Mouse (Mus musculus): ENCODE measurements around the gene Med13. TPM values are rescaled to one million over a fixed set of nuclear protein-coding genes. Genes with fewer than 3 reads are reported as not detected.

Med13 gene
- polyA plus RNA-seq, 1 experiment from 2014 or later, result 2.9 TPM

DNA sequence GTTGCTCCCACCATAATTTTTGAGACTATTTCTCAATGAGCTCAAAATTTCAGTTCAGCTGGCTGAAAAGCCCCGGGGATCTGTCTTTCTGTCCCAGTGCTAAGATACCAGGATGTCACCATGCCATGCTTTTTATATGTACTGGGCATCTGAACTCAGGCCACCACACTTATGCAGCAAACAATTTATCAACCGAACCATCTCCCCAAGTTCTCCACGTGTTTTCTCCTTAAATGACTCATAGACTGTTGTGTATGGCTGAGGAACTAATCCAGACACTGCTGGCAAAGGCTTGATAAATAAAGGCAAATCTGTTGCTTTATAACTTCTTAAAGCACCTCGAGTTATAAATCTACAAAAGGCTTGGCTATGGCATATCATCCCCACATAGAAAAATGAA lies 32.1 kb upstream of the Med13 start:
- Histone ChIP-seq H3K4me2 (no peak overlapping the region), H3K9me3 (replicated peaks) (no peaks in the 10 kb centered on the region), H3K4me3 (replicated peaks) (no peak overlapping the region), H3K27ac (no peak overlapping the region), H3K36me3 (no peaks in the 10 kb centered on the region), H3K4me1 (replicated peaks) (peaks cover 18% of the 10 kb centered on the region), H3K27me3 (no peaks in the 10 kb centered on the region), H3K9ac (no peak overlapping the region)
- DNase-seq (no peak), ATAC-seq (ENCODE audit: low read depth) (no peak)
- 44% methylated on average over 4 of the region's 4 CpGs for WGBS (ENCODE audit: insufficient replicate concordance)

DNA sequence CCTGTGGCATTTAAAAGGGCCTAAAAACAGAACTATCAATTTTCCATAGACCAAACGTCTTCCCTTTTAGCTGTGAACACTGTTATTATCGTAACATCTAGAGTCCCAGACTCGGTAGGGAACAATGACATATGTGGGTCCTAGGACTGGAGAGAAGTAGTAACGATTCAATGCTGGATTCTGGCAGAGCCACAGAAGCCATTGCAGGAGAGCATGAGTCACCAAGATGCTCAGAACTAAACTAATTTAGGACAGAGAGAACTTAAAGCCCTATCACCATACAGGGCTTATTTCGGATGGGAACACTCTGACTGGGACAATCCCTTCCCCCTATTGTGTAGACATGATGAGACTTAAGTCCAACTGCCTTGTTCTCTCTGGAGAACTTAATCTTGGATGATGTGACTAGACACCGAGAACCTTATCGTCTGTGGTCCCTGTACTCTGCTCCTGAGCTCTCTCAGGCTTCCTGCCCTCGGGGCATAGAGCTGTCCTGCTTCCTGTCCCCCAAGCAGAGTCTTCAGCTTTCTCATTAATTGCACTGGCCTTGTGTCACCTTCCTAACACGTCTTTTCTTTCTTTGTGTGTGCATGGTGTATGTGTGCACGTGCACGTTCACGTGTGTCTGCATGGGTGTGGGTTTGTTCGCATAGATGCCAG lies 31.5 kb upstream of the Med13 start:
- no peaks in the 10 kb centered on the region for H3K36me3 ChIP-seq
- peaks cover 24% of the 10 kb centered on the region for H3K4me1 ChIP-seq (replicated peaks)
- DNase-seq (no peak), ATAC-seq (ENCODE audit: low read depth) (no peak)
- no peak overlapping the region for H3K4me3 ChIP-seq (replicated peaks)
- no peak overlapping the region for H3K27ac ChIP-seq
- no peak overlapping the region for H3K9ac ChIP-seq
- H3K9me3 ChIP-seq (replicated peaks), result no peaks in the 10 kb centered on the region
- 48% methylated on average over 13 of the region's 13 CpGs for WGBS (ENCODE audit: insufficient replicate concordance)
- H3K27me3 ChIP-seq, result no peaks in the 10 kb centered on the region
- no peak overlapping the region for H3K4me2 ChIP-seq

DNA sequence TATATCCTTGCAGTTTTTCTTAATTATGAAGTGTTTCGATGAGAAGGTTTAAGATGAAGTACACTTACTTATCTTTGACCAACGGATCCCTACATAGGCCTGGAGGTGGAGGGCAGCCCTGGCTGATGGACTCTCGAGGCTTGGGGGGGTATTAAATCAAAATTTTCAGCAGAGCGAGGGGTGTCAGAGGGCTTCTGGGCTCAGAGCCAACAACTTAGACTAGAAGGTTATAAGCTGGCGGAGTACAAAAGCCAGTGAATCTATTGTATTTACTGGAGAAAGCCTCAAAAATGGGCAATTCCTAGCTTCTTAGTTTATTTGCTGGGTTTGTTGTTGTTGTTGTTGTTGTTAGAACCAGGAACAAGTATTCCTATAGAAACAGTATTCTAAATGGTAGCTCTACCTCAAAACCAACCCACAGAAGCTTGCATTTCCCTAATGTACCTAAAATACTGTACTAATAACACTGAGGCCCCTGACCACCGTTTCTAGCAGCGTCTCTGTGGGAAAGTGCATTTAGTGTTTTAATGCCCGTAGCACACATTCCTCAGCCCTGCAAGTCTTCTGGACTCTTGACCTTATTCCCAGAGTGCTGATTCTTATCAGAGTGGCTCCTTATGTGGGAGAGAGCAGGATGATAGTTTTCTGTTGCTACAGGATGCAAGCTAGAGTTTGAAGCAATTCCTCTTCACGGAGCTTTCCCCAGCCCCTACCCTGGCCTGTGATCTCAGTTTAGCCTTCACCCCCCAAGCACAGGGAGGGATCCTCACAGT lies 29.9 kb upstream of the Med13 start:
- Histone ChIP-seq H3K9me3 (replicated peaks) (no peaks in the 10 kb centered on the region), H3K4me3 (replicated peaks) (no peak overlapping the region), H3K36me3 (no peaks in the 10 kb centered on the region), H3K4me2 (no peak overlapping the region), H3K4me1 (replicated peaks) (peaks cover 36% of the 10 kb centered on the region), H3K27ac (no peak overlapping the region), H3K27me3 (no peaks in the 10 kb centered on the region), H3K9ac (no peak overlapping the region)
- DNase-seq (no peak), ATAC-seq (ENCODE audit: low read depth) (no peak)
- 60% methylated on average over 9 of the region's 9 CpGs for WGBS (ENCODE audit: insufficient replicate concordance)

DNA sequence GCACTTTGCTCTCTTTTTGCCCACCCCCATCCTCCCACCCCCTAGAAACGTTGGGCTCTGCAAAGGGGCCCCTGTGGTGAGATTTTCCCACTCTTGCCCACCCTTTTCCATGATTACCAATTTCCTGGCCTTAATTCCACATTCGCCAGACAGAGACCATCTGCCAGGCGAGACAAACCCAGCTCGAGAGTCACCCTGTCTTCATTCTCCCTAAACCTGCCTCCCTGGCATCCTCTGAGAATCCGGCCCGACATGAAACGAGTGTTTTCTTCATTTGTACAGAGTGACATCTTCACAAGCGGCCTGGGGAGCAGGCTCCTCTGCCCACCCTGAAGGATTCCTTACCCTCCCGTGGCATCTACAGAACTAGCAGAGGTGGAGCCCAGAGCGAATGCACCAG lies 29.2 kb upstream of the Med13 start:
- DNase-seq, result no peak
- Histone ChIP-seq H3K27ac (no peak overlapping the region), H3K4me1 (replicated peaks) (peaks cover 38% of the 10 kb centered on the region), H3K9ac (no peak overlapping the region), H3K9me3 (replicated peaks) (no peaks in the 10 kb centered on the region), H3K4me2 (no peak overlapping the region), H3K4me3 (replicated peaks) (no peak overlapping the region), H3K27me3 (no peaks in the 10 kb centered on the region), H3K36me3 (no peaks in the 10 kb centered on the region)
- no peak for ATAC-seq (ENCODE audit: low read depth)
- WGBS (ENCODE audit: insufficient replicate concordance), result 70% methylated on average over 10 of the region's 10 CpGs

- Histone ChIP-seq H3K36me3 (no peaks in the 10 kb centered on the region), H3K9ac (no peak overlapping the region), H3K27me3 (no peaks in the 10 kb centered on the region), H3K4me2 (no peak overlapping the region), H3K9me3 (replicated peaks) (no peaks in the 10 kb centered on the region), H3K27ac (no peak overlapping the region), H3K4me1 (replicated peaks) (peaks cover 43% of the 10 kb centered on the region), H3K4me3 (replicated peaks) (no peak overlapping the region)
- ATAC-seq (ENCODE audit: low read depth), result no peak
- DNase-seq, result no peak
- 65% methylated on average over 11 of the region's 11 CpGs for WGBS (ENCODE audit: insufficient replicate concordance)
These were observed 28.4 kb upstream of the Med13 start for GRCm38 (mm10) chr11:86385710-86386282.

GRCm38 (mm10) chr11:86384141-86384540 lies 26.7 kb upstream of the Med13 start:
- no peak overlapping the region for H3K4me3 ChIP-seq (replicated peaks)
- H3K4me2 ChIP-seq, result no peak overlapping the region
- WGBS (ENCODE audit: insufficient replicate concordance), result 53% methylated on average over 3 of the region's 3 CpGs
- H3K9me3 ChIP-seq (replicated peaks), result no peaks in the 10 kb centered on the region
- DNase-seq (no peak), ATAC-seq (ENCODE audit: low read depth) (no peak)
- peaks cover 37% of the 10 kb centered on the region for H3K4me1 ChIP-seq (replicated peaks)
- no peaks in the 10 kb centered on the region for H3K36me3 ChIP-seq
- no peak overlapping the region for H3K27ac ChIP-seq
- H3K27me3 ChIP-seq, result no peaks in the 10 kb centered on the region
- no peak overlapping the region for H3K9ac ChIP-seq

DNA sequence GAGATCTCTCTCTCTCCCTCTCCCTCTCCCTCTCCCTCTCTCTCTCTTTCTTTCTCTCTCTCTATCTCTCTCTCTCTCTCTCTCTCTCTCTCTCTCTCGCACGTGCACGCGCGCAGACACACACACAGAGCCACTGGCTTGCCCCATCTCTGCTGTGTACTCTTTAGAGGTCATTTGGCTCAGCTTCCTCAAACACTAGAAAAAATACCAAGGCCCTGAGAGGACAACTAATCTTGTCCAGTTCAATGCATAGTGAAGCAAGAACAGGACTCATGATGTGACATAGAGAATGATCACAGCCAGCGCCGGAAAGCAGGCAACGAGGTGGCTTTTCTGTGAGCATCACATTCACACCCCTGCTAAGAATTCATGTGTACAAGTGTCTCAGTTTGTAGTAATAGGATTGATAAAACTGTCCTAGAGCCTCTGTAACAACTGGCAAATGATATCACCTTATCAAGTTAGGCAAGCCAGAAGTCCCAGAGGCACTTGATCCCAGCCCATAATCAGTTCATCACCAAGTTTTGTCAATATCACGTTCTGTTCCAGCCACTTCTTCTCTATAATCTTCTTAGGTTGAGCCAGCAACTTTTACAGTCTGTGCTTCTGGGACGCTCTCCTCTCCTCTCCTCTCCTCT lies 25.2 kb upstream of the Med13 start:
- Histone ChIP-seq H3K27me3 (no peaks in the 10 kb centered on the region), H3K4me2 (no peak overlapping the region), H3K4me1 (replicated peaks) (peaks cover 36% of the 10 kb centered on the region), H3K4me3 (replicated peaks) (no peak overlapping the region), H3K27ac (no peak overlapping the region), H3K9me3 (replicated peaks) (no peaks in the 10 kb centered on the region), H3K9ac (no peak overlapping the region), H3K36me3 (no peaks in the 10 kb centered on the region)
- 63% methylated on average over 10 of the region's 10 CpGs for WGBS (ENCODE audit: insufficient replicate concordance)
- DNase-seq (no peak), ATAC-seq (ENCODE audit: low read depth) (peak; percentile 80)

DNA sequence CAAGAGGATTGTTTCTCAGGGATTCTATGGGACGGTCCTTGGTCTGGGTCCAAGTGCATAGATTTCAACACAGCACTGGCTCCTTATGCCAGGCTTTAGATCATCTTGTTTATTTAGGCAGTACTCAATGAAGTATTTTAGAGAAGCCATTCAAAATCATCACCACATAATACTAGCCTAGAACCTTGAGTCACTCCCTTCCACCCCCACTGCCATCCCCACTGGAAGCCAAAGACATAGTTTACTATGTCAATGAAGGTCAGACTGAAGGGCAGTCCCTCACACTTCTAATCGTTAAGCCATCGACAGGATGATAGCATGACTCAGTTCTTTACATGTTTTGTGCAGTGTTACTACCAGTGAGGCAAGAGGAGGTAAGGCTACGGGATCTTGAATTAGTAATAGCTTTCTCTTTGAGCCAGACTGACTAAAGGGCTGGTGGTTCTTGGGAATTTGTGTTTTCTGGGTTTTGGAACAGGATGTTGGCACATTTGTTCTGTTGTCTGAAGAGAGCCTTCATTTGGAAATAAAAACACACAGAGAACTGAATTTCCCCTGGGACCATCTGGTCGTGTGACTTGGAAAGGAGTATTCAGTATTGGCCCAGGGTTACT lies 24.2 kb upstream of the Med13 start:
- no peak for DNase-seq
- 57% methylated on average over 5 of the region's 5 CpGs for WGBS (ENCODE audit: insufficient replicate concordance)
- Histone ChIP-seq H3K36me3 (no peaks in the 10 kb centered on the region), H3K9ac (no peak overlapping the region), H3K4me2 (no peak overlapping the region), H3K27me3 (no peaks in the 10 kb centered on the region), H3K4me3 (replicated peaks) (no peak overlapping the region), H3K9me3 (replicated peaks) (no peaks in the 10 kb centered on the region), H3K4me1 (replicated peaks) (peaks cover 36% of the 10 kb centered on the region), H3K27ac (no peak overlapping the region)
- ATAC-seq (ENCODE audit: low read depth), result no peak

- DNase-seq (no peak), ATAC-seq (ENCODE audit: low read depth) (no peak)
- Histone ChIP-seq H3K4me2 (no peak overlapping the region), H3K4me1 (replicated peaks) (peaks cover 36% of the 10 kb centered on the region), H3K4me3 (replicated peaks) (no peak overlapping the region), H3K9ac (no peak overlapping the region), H3K9me3 (replicated peaks) (no peaks in the 10 kb centered on the region), H3K27ac (no peak overlapping the region), H3K36me3 (no peaks in the 10 kb centered on the region), H3K27me3 (no peaks in the 10 kb centered on the region)
- 62% methylated on average over 12 of the region's 12 CpGs for WGBS (ENCODE audit: insufficient replicate concordance)
These were observed 23.3 kb upstream of the Med13 start for GRCm38 (mm10) chr11:86380521-86381238.

DNA sequence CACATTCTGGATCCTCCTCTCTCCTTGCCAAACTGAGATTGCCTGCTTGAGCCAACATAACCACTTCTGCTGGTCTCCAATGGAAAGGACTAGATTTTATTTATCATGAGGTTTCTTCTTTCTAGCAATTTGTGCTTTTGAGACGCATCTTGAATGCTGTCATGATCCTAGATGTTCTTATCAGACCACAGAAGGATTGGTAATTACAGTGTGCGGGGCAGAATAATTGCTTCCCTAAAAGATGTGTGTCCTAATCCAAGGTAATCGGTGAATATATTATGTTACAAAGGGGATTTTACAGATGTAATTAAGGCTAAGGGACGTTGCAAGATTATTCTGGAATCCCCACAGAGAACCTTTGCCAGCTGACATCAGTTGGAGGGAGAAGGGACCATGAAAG lies 21.6 kb upstream of the Med13 start:
- no peak overlapping the region for H3K4me3 ChIP-seq (replicated peaks)
- no peaks in the 10 kb centered on the region for H3K27me3 ChIP-seq
- H3K27ac ChIP-seq, result no peak overlapping the region
- H3K4me1 ChIP-seq (replicated peaks), result peaks cover 31% of the 10 kb centered on the region
- H3K4me2 ChIP-seq, result no peak overlapping the region
- DNase-seq, result no peak
- no peak overlapping the region for H3K9ac ChIP-seq
- H3K36me3 ChIP-seq, result no peaks in the 10 kb centered on the region
- WGBS (ENCODE audit: insufficient replicate concordance), result 61% methylated on average over 4 of the region's 4 CpGs
- ATAC-seq (ENCODE audit: low read depth), result no peak
- H3K9me3 ChIP-seq (replicated peaks), result no peaks in the 10 kb centered on the region

DNA sequence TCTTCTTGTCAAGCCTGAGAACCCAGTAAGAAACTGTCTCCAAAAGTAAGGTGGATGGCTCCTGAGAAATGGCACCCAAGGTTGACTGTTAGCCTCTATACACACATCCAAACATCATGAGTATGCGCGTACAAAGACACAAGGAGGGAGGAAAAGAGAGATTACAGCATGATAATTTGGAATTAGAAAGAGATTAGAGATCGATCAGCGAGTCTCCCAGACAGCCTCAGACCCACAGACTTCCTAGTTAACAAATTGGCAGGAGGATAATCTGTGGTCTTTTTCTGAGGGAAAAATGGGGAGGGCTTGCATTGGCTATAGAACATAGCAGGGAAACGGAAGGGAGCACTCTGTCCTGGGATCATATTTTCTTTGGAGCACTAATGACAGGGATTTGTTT lies 20.4 kb upstream of the Med13 start:
- no peak overlapping the region for H3K4me2 ChIP-seq
- H3K27me3 ChIP-seq, result no peaks in the 10 kb centered on the region
- ATAC-seq (ENCODE audit: low read depth), result no peak
- no peaks in the 10 kb centered on the region for H3K9me3 ChIP-seq (replicated peaks)
- no peak overlapping the region for H3K9ac ChIP-seq
- WGBS (ENCODE audit: insufficient replicate concordance), result 78% methylated on average over 5 of the region's 5 CpGs
- H3K36me3 ChIP-seq, result no peaks in the 10 kb centered on the region
- no peak overlapping the region for H3K27ac ChIP-seq
- H3K4me3 ChIP-seq (replicated peaks), result no peak overlapping the region
- DNase-seq, result no peak
- peaks cover 21% of the 10 kb centered on the region for H3K4me1 ChIP-seq (replicated peaks)
